Mouse (Mus musculus) thymus, adult 2 months (tissue): ENCODE results near the gene Cntnap4. TPM values are rescaled to one million over a fixed set of nuclear protein-coding genes. Genes with fewer than 3 reads are reported as not detected.

Experiments used
- DNase-seq: peaks from one replicate; pipeline ENCODE4 v3.0.0; 2021
- H3K27ac ChIP-seq: fragments of 200-500 bp; 2 replicates; pipeline ENCODE4 v1.5.1; 2012; ENCODE audit warnings: low read length, control low read depth; ENCODE audit not compliant: control insufficient read depth, insufficient read depth
- H3K27me3 ChIP-seq: fragments of 200-500 bp; 2 replicates; pipeline ENCODE4 v1.6.1; 2012; ENCODE audit warnings: mild to moderate bottlenecking, low read length, moderate library complexity, mixed read lengths; ENCODE audit not compliant: control insufficient read depth, insufficient read depth
- H3K36me3 ChIP-seq: fragments of 200-500 bp; 2 replicates; pipeline ENCODE4 v1.6.1; 2012; ENCODE audit warnings: mild to moderate bottlenecking, low read length, moderate library complexity; ENCODE audit not compliant: control insufficient read depth, insufficient read depth
- H3K4me1 ChIP-seq: fragments of 200-500 bp; replicated peaks from 2 replicates; pipeline ENCODE4 v1.6.1; 2012; ENCODE audit warnings: low read length; ENCODE audit not compliant: control insufficient read depth, insufficient read depth
- H3K4me3 ChIP-seq: fragments of 200-500 bp; 2 replicates; pipeline ENCODE4 v1.5.1; 2012; ENCODE audit warnings: mild to moderate bottlenecking, low read length, control low read depth, moderate library complexity; ENCODE audit not compliant: control insufficient read depth, insufficient read depth
- CTCF ChIP-seq: fragments of 200-500 bp; IDR thresholded peaks from 2 replicates; pipeline ENCODE4 v1.5.1; 2012; ENCODE audit warnings: mild to moderate bottlenecking, control low read depth, low read length, moderate library complexity, borderline replicate concordance; ENCODE audit not compliant: control insufficient read depth, poor library complexity, insufficient read depth; ENCODE audit errors: extremely low read depth
- POLR2A ChIP-seq: fragments of 200-500 bp; IDR thresholded peaks from 2 replicates; pipeline ENCODE4 v1.6.1; 2012; ENCODE audit warnings: mild to moderate bottlenecking, low read length, control low read depth, moderate library complexity; ENCODE audit not compliant: control insufficient read depth, poor library complexity, insufficient read depth; ENCODE audit errors: extremely low read depth
- WGBS: fragments of 180-500 bp; shearing (Covaris S2); methylation state at CpG from one replicate; pipeline ENCODE4 v1.1.7; 2018; 5-methylcytosine and 5-hydroxymethylcytosine counted together
- polyA plus RNA-seq: library from polyadenylated mRNA; depleted of rRNA; stranded (reverse); fragments of >200 nt; gene quantifications from 2 replicates; pipeline ENCODE4 v1.2.3, GENCODE M21; 2012; rRNA removed

The Cntnap4 gene
- polyA plus RNA-seq = 0.01 TPM in 1 of 2 replicates, not detected in the other

GRCm38 (mm10) chr8:112569471-112570141 is at the start of gene Cntnap4:
Gene Cntnap4 (plus strand): TSS chr8:112570043.
- H3K4me3 ChIP-seq = no peak within 1 kb of the TSS
- no peaks in the 10 kb centered on the region for H3K4me1 ChIP-seq
- no peak within 1 kb of the TSS for H3K27ac ChIP-seq
- H3K36me3 ChIP-seq = no peaks in the 10 kb centered on the region
- no peak for DNase-seq
- TF ChIP-seq CTCF (no peak), POLR2A (no peak)
- 10% methylated on average over 18 of the region's 18 CpGs for WGBS
- H3K27me3 ChIP-seq = no peaks in the 10 kb centered on the region

GRCm38 (mm10) chr8:112557376-112557775 is 12.5 kb upstream of the Cntnap4 start:
- Histone ChIP-seq H3K4me3 (no peak overlapping the region), H3K36me3 (no peaks in the 10 kb centered on the region), H3K27me3 (no peaks in the 10 kb centered on the region), H3K27ac (no peak overlapping the region), H3K4me1 (no peaks in the 10 kb centered on the region)
- TF ChIP-seq CTCF (no peak), POLR2A (no peak)
- 55% methylated on average over 4 of the region's 4 CpGs for WGBS
- no peak for DNase-seq

- WGBS = 17% methylated on average over 6 of the region's 6 CpGs
- no peak overlapping the region for H3K27ac ChIP-seq
- H3K4me3 ChIP-seq = no peak overlapping the region
- no peaks in the 10 kb centered on the region for H3K27me3 ChIP-seq
- H3K4me1 ChIP-seq = no peaks in the 10 kb centered on the region
- DNase-seq = no peak
- no peaks in the 10 kb centered on the region for H3K36me3 ChIP-seq
- TF ChIP-seq CTCF (no peak), POLR2A (no peak)
Measured at GRCm38 (mm10) chr8:112570541-112570940, 698 bp downstream of the Cntnap4 start.

GRCm38 (mm10) chr8:112571337-112571904 is 1.6 kb downstream of the Cntnap4 start:
- Histone ChIP-seq H3K27me3 (no peaks in the 10 kb centered on the region), H3K4me3 (no peak overlapping the region), H3K27ac (no peak overlapping the region), H3K36me3 (no peaks in the 10 kb centered on the region), H3K4me1 (no peaks in the 10 kb centered on the region)
- TF ChIP-seq POLR2A = no peak
- TF ChIP-seq CTCF = no peak
- 22% methylated on average over 9 of the region's 9 CpGs for WGBS
- DNase-seq = no peak

GRCm38 (mm10) chr8:112581473-112581872 is 11.6 kb downstream of the Cntnap4 start:
- TF ChIP-seq POLR2A (no peak), CTCF (no peak)
- no peak for DNase-seq
- no peaks in the 10 kb centered on the region for H3K4me1 ChIP-seq
- H3K4me3 ChIP-seq = no peak overlapping the region
- H3K36me3 ChIP-seq = no peaks in the 10 kb centered on the region
- H3K27me3 ChIP-seq = no peaks in the 10 kb centered on the region
- WGBS = 13% methylated on average over 6 of the region's 6 CpGs
- H3K27ac ChIP-seq = no peak overlapping the region

- no peak for DNase-seq
- no peak for TF ChIP-seq POLR2A
- no peak for TF ChIP-seq CTCF
- no peak overlapping the region for H3K27ac ChIP-seq
- H3K27me3 ChIP-seq = no peaks in the 10 kb centered on the region
- no peaks in the 10 kb centered on the region for H3K4me1 ChIP-seq
- whole genome bisulfite sequencing = 88% methylated on average over 2 of the region's 2 CpGs
- no peaks in the 10 kb centered on the region for H3K36me3 ChIP-seq
- no peak overlapping the region for H3K4me3 ChIP-seq
Measured at GRCm38 (mm10) chr8:112583440-112583839, 13.6 kb downstream of the Cntnap4 start.

- H3K27ac ChIP-seq = no peak overlapping the region
- no peaks in the 10 kb centered on the region for H3K36me3 ChIP-seq
- H3K27me3 ChIP-seq = no peaks in the 10 kb centered on the region
- H3K4me3 ChIP-seq = no peak overlapping the region
- no peak for DNase-seq
- TF ChIP-seq POLR2A = no peak
- no peak for TF ChIP-seq CTCF
- H3K4me1 ChIP-seq = no peaks in the 10 kb centered on the region
- WGBS = 81% methylated on average over 8 of the region's 8 CpGs
Measured at GRCm38 (mm10) chr8:112588357-112589051, 18.7 kb downstream of the Cntnap4 start.
